Mouse (Mus musculus) MEL (cell line): ENCODE results near the gene Gm20388. TPM values are rescaled to one million over a fixed set of nuclear protein-coding genes. Genes with fewer than 3 reads are reported as not detected.

Experiments used
- DNase-seq: peaks from one replicate; pipeline ENCODE4 v3.0.0; 2011; ENCODE audit warnings: low read depth, low spot score
- H3K27ac ChIP-seq: 2 replicates; pipeline ENCODE4 v1.5.1; 2012; ENCODE audit warnings: low read depth, mild to moderate bottlenecking, control low read depth, low read length, moderate library complexity; ENCODE audit not compliant: control insufficient read depth
- H3K27me3 ChIP-seq, 2 experiments: fragments of 150-350 bp in 1 of 2; sonication (generic) in 1 of 2; 2 replicates each; pipeline ENCODE4 v1.6.1; 2012; ENCODE audit warnings: low read length in 2 of 2, mild to moderate bottlenecking in 2 of 2, improper control_type of control experiment in 1 of 2, moderate library complexity in 1 of 2; ENCODE audit not compliant: insufficient read depth in 2 of 2, control insufficient read depth in 1 of 2
- H3K36me3 ChIP-seq, 2 experiments: 2 replicates each; pipeline ENCODE4 v1.6.1; 2012 to 2014; ENCODE audit warnings: low read length in 2 of 2, improper control_type of control experiment in 1 of 2, inconsistent platforms in 1 of 2, mild to moderate bottlenecking in 1 of 2; ENCODE audit not compliant: insufficient read depth in 2 of 2, control insufficient read depth in 1 of 2
- H3K4me1 ChIP-seq, 2 experiments: fragments of 150-350 bp in 1 of 2; sonication (generic) in 1 of 2; 2 replicates each; pipeline ENCODE4 v1.6.1; 2012; ENCODE audit warnings: low read length in 2 of 2, improper control_type of control experiment in 1 of 2, mild to moderate bottlenecking in 1 of 2; ENCODE audit not compliant: insufficient read depth in 2 of 2, control insufficient read depth in 1 of 2
- H3K4me3 ChIP-seq, 2 experiments: fragments of 150-350 bp in 1 of 2; sonication (generic) in 1 of 2; 2 replicates each; pipeline ENCODE4 v1.5.1; 2012; ENCODE audit warnings: low read depth in 2 of 2, low read length in 2 of 2, mild to moderate bottlenecking in 2 of 2, moderate library complexity in 2 of 2, control low read depth in 1 of 2, improper control_type of control experiment in 1 of 2; ENCODE audit not compliant: control insufficient read depth in 1 of 2, insufficient read depth in 1 of 2
- H3K79me2 ChIP-seq: 2 replicates; pipeline ENCODE4 v1.6.1; 2012; ENCODE audit warnings: mild to moderate bottlenecking, low read length, moderate library complexity; ENCODE audit not compliant: control insufficient read depth, poor library complexity, insufficient read depth
- H3K9ac ChIP-seq: 2 replicates; pipeline ENCODE4 v1.6.1; 2012; ENCODE audit warnings: low read depth, mild to moderate bottlenecking, control low read depth, low read length, moderate library complexity; ENCODE audit not compliant: control insufficient read depth, poor library complexity, severe bottlenecking
- H3K9me3 ChIP-seq: fragments of 150-350 bp; sonication (generic); replicated peaks from 2 replicates; pipeline ENCODE4 v1.6.1; 2012; ENCODE audit warnings: mild to moderate bottlenecking, low read length, improper control_type of control experiment, moderate library complexity; ENCODE audit not compliant: insufficient read depth
- BHLHE40 ChIP-seq: IDR thresholded peaks from 2 replicates; pipeline ENCODE4 v1.6.1; 2012; ENCODE audit warnings: low read depth, mild to moderate bottlenecking, inconsistent platforms, low read length, improper control_type of control experiment, borderline replicate concordance
- CHD1 ChIP-seq: IDR thresholded peaks from 2 replicates; pipeline ENCODE4 v1.6.1; 2012; ENCODE audit warnings: low read depth, mild to moderate bottlenecking, inconsistent platforms, low read length, improper control_type of control experiment
- CHD2 ChIP-seq: IDR thresholded peaks from 2 replicates; pipeline ENCODE4 v1.6.1; 2011; ENCODE audit warnings: low read length, improper control_type of control experiment
- CTCF ChIP-seq, 3 experiments: IDR thresholded peaks in 2 of 3; conservative IDR thresholded peaks in 1 of 3; 2 replicates each; pipeline ENCODE4 v1.5.1; 2011 to 2012; ENCODE audit warnings: low read length in 3 of 3, low read depth in 2 of 3, mild to moderate bottlenecking in 2 of 3, improper control_type of control experiment in 1 of 3, inconsistent platforms in 1 of 3, mixed read lengths in 1 of 3, moderate library complexity in 1 of 3; ENCODE audit not compliant: control insufficient read depth in 1 of 3, insufficient read depth in 1 of 3, poor library complexity in 1 of 3, severe bottlenecking in 1 of 3
- E2F4 ChIP-seq: IDR thresholded peaks from 2 replicates; pipeline ENCODE4 v1.6.1; 2011; ENCODE audit warnings: low read depth, low read length, improper control_type of control experiment, borderline replicate concordance
- ELF1 ChIP-seq: IDR thresholded peaks from 2 replicates; pipeline ENCODE4 v1.6.1; 2014; ENCODE audit warnings: low read depth, mild to moderate bottlenecking, inconsistent platforms, low read length, improper control_type of control experiment, moderate library complexity
- EP300 ChIP-seq, 2 experiments: IDR thresholded peaks; 2 replicates each; pipeline ENCODE4 v1.6.1; 2011; ENCODE audit warnings: improper control_type of control experiment in 2 of 2, low read length in 2 of 2, low read depth in 1 of 2, mild to moderate bottlenecking in 1 of 2
- ETS1 ChIP-seq: IDR thresholded peaks from 2 replicates; pipeline ENCODE4 v1.6.1; 2012; ENCODE audit warnings: low read depth, mild to moderate bottlenecking, inconsistent platforms, low read length, improper control_type of control experiment, moderate library complexity
- GABPA ChIP-seq: IDR thresholded peaks from 2 replicates; pipeline ENCODE4 v1.6.1; 2012; ENCODE audit warnings: low read depth, mild to moderate bottlenecking, inconsistent platforms, low read length, improper control_type of control experiment, moderate library complexity
- GATA1 ChIP-seq: IDR thresholded peaks from 2 replicates; pipeline ENCODE4 v1.6.1; 2011; ENCODE audit warnings: low read depth, low read length, improper control_type of control experiment
- HCFC1 ChIP-seq: IDR thresholded peaks from 2 replicates; pipeline ENCODE4 v1.6.1; 2012; ENCODE audit warnings: low read depth, mild to moderate bottlenecking, inconsistent platforms, low read length, improper control_type of control experiment, moderate library complexity
- JUND ChIP-seq: IDR thresholded peaks from 2 replicates; pipeline ENCODE4 v1.6.1; 2011; ENCODE audit warnings: low read depth, mild to moderate bottlenecking, improper control_type of control experiment, low read length
- KAT2A ChIP-seq: conservative IDR thresholded peaks from 2 replicates; pipeline ENCODE4 v1.6.1; 2012; ENCODE audit warnings: low read depth, low read length, improper control_type of control experiment, inconsistent platforms
- MAFK ChIP-seq: IDR thresholded peaks from 2 replicates; pipeline ENCODE4 v1.6.1; 2011; ENCODE audit warnings: low read depth, mild to moderate bottlenecking, low read length, improper control_type of control experiment, borderline replicate concordance
- MAX ChIP-seq: IDR thresholded peaks from 2 replicates; pipeline ENCODE4 v1.6.1; 2011; ENCODE audit warnings: low read length, improper control_type of control experiment
- MAZ ChIP-seq: IDR thresholded peaks from 2 replicates; pipeline ENCODE4 v1.6.1; 2012; ENCODE audit warnings: low read depth, mild to moderate bottlenecking, inconsistent platforms, low read length, improper control_type of control experiment
- MEF2A ChIP-seq: IDR thresholded peaks from 2 replicates; pipeline ENCODE4 v1.6.1; 2014; ENCODE audit warnings: low read depth, mild to moderate bottlenecking, inconsistent platforms, low read length, improper control_type of control experiment; ENCODE audit not compliant: poor library complexity, insufficient replicate concordance, severe bottlenecking; ENCODE audit errors: extremely low read depth
- MXI1 ChIP-seq: IDR thresholded peaks from 2 replicates; pipeline ENCODE4 v1.6.1; 2011; ENCODE audit warnings: mild to moderate bottlenecking, low read depth, low read length, improper control_type of control experiment
- MYC ChIP-seq: IDR thresholded peaks from 2 replicates; pipeline ENCODE4 v1.6.1; 2011; ENCODE audit warnings: low read depth, mild to moderate bottlenecking, low read length, improper control_type of control experiment, moderate library complexity
- NELFE ChIP-seq: IDR thresholded peaks from 2 replicates; pipeline ENCODE4 v1.6.1; 2011; ENCODE audit warnings: low read depth, low read length, improper control_type of control experiment
- NRF1 ChIP-seq: IDR thresholded peaks from 2 replicates; pipeline ENCODE4 v1.6.1; 2014; ENCODE audit warnings: low read depth, mild to moderate bottlenecking, inconsistent platforms, low read length, improper control_type of control experiment, moderate library complexity; ENCODE audit not compliant: poor library complexity, insufficient read depth, severe bottlenecking
- POLR2A ChIP-seq, 2 experiments: IDR thresholded peaks; 2 replicates each; pipeline ENCODE4 v1.6.1; 2011 to 2012; ENCODE audit warnings: low read length in 2 of 2, mild to moderate bottlenecking in 2 of 2, control low read depth in 1 of 2, improper control_type of control experiment in 1 of 2, low read depth in 1 of 2, moderate library complexity in 1 of 2; ENCODE audit not compliant: control insufficient read depth in 1 of 2, insufficient read depth in 1 of 2, poor library complexity in 1 of 2
- POLR2AphosphoS2 ChIP-seq: IDR thresholded peaks from 2 replicates; pipeline ENCODE4 v1.6.1; 2011; ENCODE audit warnings: low read length, improper control_type of control experiment
- POLR2AphosphoS5 ChIP-seq: IDR thresholded peaks from 2 replicates; pipeline ENCODE4 v1.6.1; 2012; ENCODE audit warnings: low read depth, borderline replicate concordance, mild to moderate bottlenecking, inconsistent platforms, low read length, moderate library complexity, mixed read lengths
- RAD21 ChIP-seq: IDR thresholded peaks from 2 replicates; pipeline ENCODE4 v1.6.1; 2011; ENCODE audit warnings: mild to moderate bottlenecking, low read depth, low read length, improper control_type of control experiment
- RCOR1 ChIP-seq: IDR thresholded peaks from 2 replicates; pipeline ENCODE4 v1.6.1; 2012; ENCODE audit warnings: low read depth, mild to moderate bottlenecking, inconsistent platforms, low read length, improper control_type of control experiment
- SIN3A ChIP-seq: IDR thresholded peaks from 2 replicates; pipeline ENCODE4 v1.6.1; 2012; ENCODE audit warnings: low read length, improper control_type of control experiment, inconsistent platforms
- SMC3 ChIP-seq: IDR thresholded peaks from 2 replicates; pipeline ENCODE4 v1.6.1; 2011; ENCODE audit warnings: low read depth, low read length, improper control_type of control experiment
- TAL1 ChIP-seq: IDR thresholded peaks from 2 replicates; pipeline ENCODE4 v1.6.1; 2012; ENCODE audit warnings: mild to moderate bottlenecking, inconsistent platforms, low read length, moderate library complexity, mixed read lengths
- TBP ChIP-seq: IDR thresholded peaks from 2 replicates; pipeline ENCODE4 v1.8.0; 2011; ENCODE audit warnings: low read depth, low read length, improper control_type of control experiment
- TCF12 ChIP-seq: IDR thresholded peaks from 2 replicates; pipeline ENCODE4 v1.6.1; 2014; ENCODE audit warnings: low read depth, mild to moderate bottlenecking, inconsistent platforms, low read length, improper control_type of control experiment, moderate library complexity
- UBTF ChIP-seq: IDR thresholded peaks from 2 replicates; pipeline ENCODE4 v1.6.1; 2012; ENCODE audit warnings: low read depth, mild to moderate bottlenecking, inconsistent platforms, low read length, improper control_type of control experiment, moderate library complexity, borderline replicate concordance; ENCODE audit not compliant: insufficient read depth
- USF1 ChIP-seq: IDR thresholded peaks from 2 replicates; pipeline ENCODE4 v1.6.1; 2014; ENCODE audit warnings: low read depth, mild to moderate bottlenecking, inconsistent platforms, low read length, improper control_type of control experiment, moderate library complexity
- USF2 ChIP-seq, 2 experiments: IDR thresholded peaks; 2 replicates each; pipeline ENCODE4 v1.6.1; 2011 to 2012; ENCODE audit warnings: improper control_type of control experiment in 2 of 2, low read length in 2 of 2, borderline replicate concordance in 1 of 2, inconsistent platforms in 1 of 2, low read depth in 1 of 2, mild to moderate bottlenecking in 1 of 2; ENCODE audit not compliant: insufficient read depth in 1 of 2
- ZC3H11A ChIP-seq: IDR thresholded peaks from 2 replicates; pipeline ENCODE4 v1.6.1; 2012; ENCODE audit warnings: low read depth, mild to moderate bottlenecking, inconsistent platforms, low read length, improper control_type of control experiment
- ZKSCAN1 ChIP-seq: IDR thresholded peaks from 2 replicates; pipeline ENCODE4 v1.6.1; 2012; ENCODE audit warnings: low read depth, mild to moderate bottlenecking, inconsistent platforms, low read length, improper control_type of control experiment, moderate library complexity
- ZMIZ1 ChIP-seq: IDR thresholded peaks from 2 replicates; pipeline ENCODE4 v1.6.1; 2012; ENCODE audit warnings: low read depth, mild to moderate bottlenecking, inconsistent platforms, low read length, improper control_type of control experiment, moderate library complexity
- ZNF384 ChIP-seq: IDR thresholded peaks from 2 replicates; pipeline ENCODE4 v1.6.1; 2012; ENCODE audit warnings: low read depth, mild to moderate bottlenecking, inconsistent platforms, low read length, improper control_type of control experiment
- polyA plus RNA-seq, 2 experiments: library from polyadenylated mRNA; stranded (reverse) in 1 of 2; unstranded in 1 of 2; fragments of >175 nt in 1 of 2; fragments of >200 nt in 1 of 2; gene quantifications; 2 replicates each; pipeline versions ENCODE4 v1.2.1 to v1.2.4; 2012; ENCODE audit warnings: low replicate concordance in 2 of 2, low read depth in 1 of 2; ENCODE audit not compliant: insufficient read length in 2 of 2, insufficient read depth in 1 of 2, missing spikeins in 1 of 2
- total RNA-seq: library from RNA; depleted of rRNA; stranded (reverse); fragments of 300-350 nt; gene quantifications from 2 replicates; pipeline ENCODE4 v1.2.3, GENCODE M21; 2012

Gm20388 gene
- total and polyA plus RNA-seq, 3 experiments = 11.1 to 17.8 TPM; not detected in 1

- Histone ChIP-seq H3K27ac (peak overlapping the region; percentile 91), H3K9ac (peak overlapping the region; percentile 92), H3K27me3 (no peaks in the 10 kb centered on the region), H3K36me3 (peaks cover 0 to 63% of the 10 kb centered on the region in 2 experiments; a peak in 3 of 4 replicates), H3K4me1 (peaks cover 17 to 67% of the 10 kb centered on the region in 2 experiments; a peak in 3 of 4 replicates), H3K9me3 (no peaks in the 10 kb centered on the region), H3K79me2 (peaks cover 95% of the 10 kb centered on the region), H3K4me3 (no peak overlapping the region)
- DNase-seq = peak; percentile 76
- TF ChIP-seq SIN3A = peak; percentile 72
- no peak for TF ChIP-seq NRF1
- no peak for TF ChIP-seq ELF1
- no peak for TF ChIP-seq POLR2A (IDR thresholded peaks at IDR 0.05; ENCODE audit: control insufficient read depth in 1 of 2, insufficient read depth in 1 of 2, low read depth in 1 of 2, low read length in 2 of 2, poor library complexity in 1 of 2)
- TF ChIP-seq UBTF = no peak
- no peak for TF ChIP-seq E2F4
- no peak for TF ChIP-seq RCOR1
- peak; percentile 95 for TF ChIP-seq TCF12
- TF ChIP-seq ZC3H11A = no peak
- no peak for TF ChIP-seq CHD2
- TF ChIP-seq ZNF384 = no peak
- TF ChIP-seq MAX = peak; percentile 53; the same call in 1 of the 2 replicates
- TF ChIP-seq GATA1 = peak; percentile 90
- no peak for TF ChIP-seq NELFE
- TF ChIP-seq USF2 (IDR thresholded peaks at IDR 0.05; ENCODE audit: borderline replicate concordance in 1 of 2, insufficient read depth in 1 of 2, low read depth in 1 of 2, low read length in 2 of 2) = no peak
- TF ChIP-seq POLR2AphosphoS5 = no peak
- peak; percentile 81 to 92 for TF ChIP-seq EP300 (IDR thresholded peaks at IDR 0.05; ENCODE audit: low read depth in 1 of 2, low read length in 2 of 2)
- peak; percentile 66; the same call in 1 of the 2 replicates for TF ChIP-seq MAZ
- TF ChIP-seq HCFC1 = no peak
- TF ChIP-seq RAD21 = no peak
- no peak for TF ChIP-seq GABPA
- no peak for TF ChIP-seq SMC3
- no peak for TF ChIP-seq TBP
- TF ChIP-seq TAL1 = peak; percentile 97
- 0 out of 2 replicates have a peak, but pooled peaks have one; percentile 33 for TF ChIP-seq MXI1
- TF ChIP-seq BHLHE40 = peak; percentile 88
- TF ChIP-seq ZMIZ1 = no peak
- no peak for TF ChIP-seq JUND
- 0 out of 2 replicates have a peak, but pooled peaks have one; percentile 16 for TF ChIP-seq MEF2A
- peak; percentile 84 for TF ChIP-seq ETS1
- no peak for TF ChIP-seq CHD1
- TF ChIP-seq USF1 = no peak
- no peak for TF ChIP-seq MAFK
- TF ChIP-seq CTCF (IDR thresholded peaks at IDR 0.05 in 2 of 3, conservative IDR thresholded peaks at IDR 0.05 in 1 of 3; ENCODE audit: control insufficient read depth in 1 of 3, insufficient read depth in 1 of 3, low read depth in 2 of 3, low read length in 3 of 3, poor library complexity in 1 of 3, severe bottlenecking in 1 of 3) = no peak
- peak; percentile 66; the same call in 1 of the 2 replicates for TF ChIP-seq MYC
- no peak for TF ChIP-seq ZKSCAN1
- TF ChIP-seq KAT2A = no peak
- TF ChIP-seq POLR2AphosphoS2 = no peak
These were observed 2376.3 kb downstream of the Gm20388 start for GRCm38 (mm10) chr8:122286899-122287298.
